Mouse (Mus musculus) c-Kit-negative CD71-positive TER-119-positive erythroid progenitor cells, embryonic 14.5 days (primary cell): ENCODE measurements around the gene Dkk3.
"Not testable (repeated sequence)": the region's sequence is repeated elsewhere in the genome, so short reads cannot be mapped to it uniquely, and the experiment has no call there.

Experiments used
- DNase-seq: peaks from one replicate; pipeline ENCODE4 v3.0.0-alpha.2; 2013; ENCODE audit warnings: low read depth, low spot score

Dkk3 gene

DNA sequence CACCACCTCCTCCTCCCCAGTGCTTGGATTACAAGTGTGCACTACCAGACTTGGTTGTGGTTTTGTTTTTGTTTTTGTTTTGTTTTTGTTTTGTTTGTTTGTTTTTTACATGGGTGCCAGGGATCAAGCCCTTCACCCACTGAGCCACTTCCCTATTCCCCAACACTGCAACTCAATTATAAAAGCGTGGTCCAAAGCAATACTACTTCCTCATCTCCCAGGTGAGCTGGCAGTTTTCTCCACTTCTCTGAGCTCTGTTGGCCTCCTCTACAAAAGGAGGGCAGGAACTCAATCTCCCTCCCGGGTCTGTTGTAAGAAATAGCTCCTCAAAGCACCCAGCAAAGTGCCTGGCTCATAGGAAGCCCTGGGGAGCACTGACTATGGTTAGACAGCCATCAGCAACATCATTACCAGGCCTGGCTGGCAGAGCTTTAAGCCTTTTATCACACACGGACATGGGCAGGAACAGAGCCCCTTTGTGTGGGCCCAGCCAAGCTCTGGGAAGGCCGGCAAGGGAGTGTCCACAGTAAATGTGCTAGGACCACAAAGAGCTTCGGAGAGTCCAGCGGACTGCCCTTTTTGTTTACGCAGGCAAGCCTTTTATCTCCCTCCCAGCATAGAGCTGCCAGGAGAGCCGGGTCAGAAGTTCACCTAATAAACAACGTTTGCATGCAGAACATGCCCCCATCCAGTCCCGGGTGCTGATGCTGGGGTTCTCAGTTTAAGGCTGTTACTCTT lies 11.3 kb upstream of the Dkk3 start:
- DNase-seq = no peak

DNA sequence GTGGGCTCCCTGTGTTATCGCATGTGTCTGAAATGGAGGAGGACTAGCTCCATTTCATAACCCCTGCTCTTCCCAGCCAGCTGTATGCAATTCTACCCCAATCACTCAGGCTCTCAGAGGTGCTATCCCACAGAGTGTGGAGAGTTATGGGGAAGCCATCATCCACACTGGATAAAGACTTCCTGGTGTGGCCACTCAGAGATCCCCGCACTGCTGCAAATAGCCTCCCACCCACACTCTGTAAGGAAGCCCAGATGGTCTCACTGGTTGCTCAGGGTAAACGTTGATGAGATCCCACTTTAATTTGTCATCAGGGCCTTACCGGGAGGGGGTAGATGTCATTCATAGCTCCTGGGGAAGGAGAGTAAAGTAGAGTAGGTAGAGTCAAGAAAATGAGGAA lies 6.7 kb upstream of the Dkk3 start:
- no peak for DNase-seq

DNA sequence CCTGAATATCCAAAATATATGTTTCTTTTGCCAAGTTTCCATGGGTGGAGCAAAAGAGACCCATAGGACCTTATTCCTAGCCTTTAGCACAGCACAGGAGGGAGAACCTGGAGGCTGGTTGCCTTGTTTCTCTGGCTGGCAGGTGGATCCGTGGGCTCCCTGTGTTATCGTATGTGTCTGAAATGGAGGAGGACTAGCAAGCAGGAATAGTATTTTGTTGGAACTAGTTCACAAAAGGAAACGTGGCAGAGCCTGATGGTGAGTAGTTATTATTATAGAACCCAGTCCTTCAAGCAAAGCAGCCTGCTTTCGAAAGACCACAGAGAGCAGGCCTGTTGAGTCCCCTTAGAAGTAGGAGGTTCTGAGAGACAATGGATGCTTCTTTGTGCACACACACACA lies 6.2 kb upstream of the Dkk3 start:
- not testable (repeated sequence) for DNase-seq

DNA sequence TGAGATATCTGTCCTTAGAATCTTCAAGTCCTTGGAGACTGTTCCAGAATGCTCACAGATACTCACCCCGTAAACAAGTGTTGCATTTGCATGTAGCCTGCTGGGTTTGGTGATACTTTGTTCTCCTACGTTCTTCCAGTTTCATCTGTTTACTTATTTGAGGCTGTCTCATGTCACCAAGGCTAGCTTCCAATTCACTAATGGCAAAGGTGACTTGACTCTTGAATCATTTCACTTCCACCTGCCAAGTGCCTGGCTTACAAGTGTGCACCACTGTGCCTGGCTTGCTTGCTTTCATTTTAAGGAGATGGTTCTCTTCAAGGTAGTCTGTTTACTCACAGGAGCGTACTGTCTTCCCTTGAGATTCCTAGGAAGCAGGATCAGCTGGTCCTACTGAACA lies 5.6 kb upstream of the Dkk3 start:
- DNase-seq = no peak

DNA sequence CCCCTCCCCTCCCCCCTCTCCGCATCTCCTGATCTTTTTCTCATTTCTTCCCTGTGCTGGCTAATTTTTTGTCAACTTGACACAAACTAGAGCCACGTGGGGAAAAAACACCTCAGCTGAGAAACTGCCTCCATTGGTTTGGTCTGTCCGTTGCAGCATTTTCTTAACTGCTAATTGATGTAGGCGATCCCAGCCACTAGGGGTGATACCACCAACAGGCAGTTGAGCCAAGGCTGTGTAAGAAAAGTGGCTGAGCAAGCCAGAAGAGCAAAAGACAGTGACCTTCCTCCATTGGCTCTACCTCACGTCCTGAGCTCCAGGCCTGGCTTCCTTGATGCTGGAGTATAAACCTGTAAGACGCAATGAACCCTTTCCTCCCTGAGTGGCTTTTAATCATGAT lies 978 bp upstream of the Dkk3 start:
- DNase-seq = no peak

DNA sequence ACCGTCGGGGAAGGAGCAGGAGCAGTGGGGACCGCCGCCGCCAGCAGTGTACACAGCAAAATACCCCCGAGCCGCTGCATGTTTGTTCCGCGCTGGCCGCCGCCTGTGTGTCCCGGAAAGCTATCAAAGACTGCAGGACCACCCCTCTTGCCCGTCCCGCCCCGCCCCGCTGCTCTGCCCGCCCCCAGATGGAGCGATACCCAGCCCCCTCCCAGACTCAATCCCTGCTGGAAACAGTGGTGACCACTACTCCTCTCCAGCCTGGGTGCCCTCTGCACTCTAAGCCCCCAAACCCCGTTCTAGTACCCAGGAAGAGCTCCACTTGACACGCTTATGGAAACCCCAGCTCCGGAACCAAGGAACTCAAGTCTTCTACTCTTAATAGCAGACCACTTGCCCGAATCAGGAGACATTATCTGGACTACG lies 528 bp downstream of the Dkk3 start:
- no peak for DNase-seq

DNA sequence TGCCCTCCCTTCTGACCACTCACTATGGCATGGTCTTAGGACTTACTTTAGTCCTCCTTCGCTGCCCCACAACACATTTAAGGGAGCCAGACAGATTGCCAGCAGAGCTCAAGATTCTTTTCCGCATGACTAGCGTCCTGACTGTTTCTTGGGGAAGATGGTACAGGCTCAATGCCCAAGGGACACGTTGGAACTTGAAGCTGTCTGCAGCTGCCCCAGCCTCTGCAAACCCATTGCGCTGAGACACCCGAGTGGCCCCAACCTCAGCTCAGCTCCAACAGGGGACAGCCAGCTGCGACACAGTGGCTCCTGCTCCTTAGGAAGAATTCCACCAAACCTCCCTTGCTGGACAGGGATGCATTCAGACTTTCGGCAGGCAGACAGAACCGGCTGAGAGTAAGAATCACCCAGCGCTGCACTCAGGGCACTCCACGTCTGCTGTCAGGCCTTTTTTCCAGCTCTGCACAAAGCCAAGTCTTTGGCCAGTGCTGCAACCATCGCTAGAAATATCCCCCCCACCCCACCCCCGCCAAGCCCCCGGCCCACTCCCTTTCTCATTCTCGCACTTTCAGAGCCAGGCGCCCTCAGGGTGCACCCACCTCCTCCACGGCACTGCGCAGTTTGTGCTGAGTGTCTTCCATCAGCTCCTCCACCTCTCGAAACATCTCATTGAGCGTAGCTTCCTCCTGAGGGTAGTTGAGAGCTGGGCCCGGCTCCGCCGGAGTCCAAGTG lies 1.1 kb downstream of the Dkk3 start:
- DNase-seq = no peak

DNA sequence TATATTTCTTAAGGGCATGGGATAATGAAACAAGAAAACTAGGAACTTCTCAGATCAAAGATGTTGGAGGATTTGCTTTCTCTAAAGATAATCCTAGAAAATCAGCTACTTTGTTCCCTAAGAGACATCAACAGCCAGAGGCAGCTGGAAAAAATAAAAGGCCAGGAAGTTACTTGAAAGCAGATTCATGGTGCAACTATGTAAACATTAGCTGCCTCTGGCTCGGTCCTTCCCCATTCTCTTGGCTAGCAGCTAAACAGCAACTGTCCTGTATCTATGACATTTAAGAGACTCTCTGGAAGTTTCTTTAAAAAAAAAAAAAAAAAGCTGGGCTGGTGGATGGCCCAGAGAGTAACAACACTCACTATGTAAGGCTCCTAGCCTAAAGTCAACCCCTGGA lies 3.7 kb downstream of the Dkk3 start:
- no peak for DNase-seq

DNA sequence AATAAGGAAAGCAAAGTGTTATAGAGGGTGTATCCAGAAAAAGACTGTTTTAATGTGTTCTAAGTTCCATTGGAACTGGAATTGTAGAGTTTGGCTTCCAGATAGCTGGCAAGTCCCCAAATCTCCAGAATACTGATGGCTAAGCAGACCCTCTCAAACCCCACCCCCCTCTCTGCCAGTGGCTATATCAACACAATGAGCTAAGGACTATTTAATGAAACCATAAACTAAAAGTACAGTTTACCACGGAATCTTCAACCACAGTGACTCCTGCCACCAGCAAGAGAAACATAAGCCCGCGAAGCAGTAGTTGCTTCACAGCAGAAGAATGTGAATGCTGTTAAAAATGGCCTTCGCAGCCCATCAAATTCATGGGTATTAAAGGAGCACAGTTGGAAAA lies 4.4 kb downstream of the Dkk3 start:
- DNase-seq = no peak

DNA sequence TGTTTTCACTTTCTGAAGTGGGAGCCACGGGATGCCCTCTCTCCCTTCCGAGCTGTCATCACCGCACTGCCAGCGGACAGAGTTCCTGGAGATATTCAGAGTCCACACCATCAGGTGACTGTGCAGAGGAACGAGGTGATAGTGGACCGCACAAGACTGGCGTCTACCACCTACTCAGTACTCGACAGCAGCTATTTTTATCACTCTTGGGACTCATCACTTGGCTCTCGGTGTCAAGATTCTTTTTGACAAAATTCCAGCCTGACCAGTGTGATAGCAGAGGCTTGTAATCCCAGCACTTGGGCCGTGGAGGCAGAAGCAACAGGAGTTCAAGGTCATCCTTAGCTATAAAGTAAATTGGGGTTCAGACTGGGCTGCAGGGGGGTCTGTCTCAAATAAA lies 9.7 kb downstream of the Dkk3 start:
- DNase-seq = no peak

DNA sequence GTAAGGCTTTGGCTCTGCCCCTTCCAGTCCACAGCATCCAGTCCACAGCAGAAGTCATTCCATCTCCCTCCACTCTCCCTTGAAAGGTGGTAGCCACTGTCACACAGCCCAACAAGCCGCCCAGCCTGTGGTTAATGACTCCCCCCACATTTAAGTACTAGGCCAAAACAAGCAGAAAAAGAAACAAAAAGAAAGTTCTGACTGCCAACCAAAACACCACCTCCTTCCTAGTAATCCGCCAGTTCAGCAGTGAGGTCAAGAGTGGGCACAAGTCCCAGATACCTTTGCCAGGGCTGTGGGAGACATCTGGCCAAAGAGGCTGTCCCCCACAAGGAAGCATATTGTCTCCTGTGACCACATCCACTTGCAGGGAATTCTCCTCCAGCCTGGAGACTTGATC lies 10.9 kb downstream of the Dkk3 start:
- DNase-seq = no peak

DNA sequence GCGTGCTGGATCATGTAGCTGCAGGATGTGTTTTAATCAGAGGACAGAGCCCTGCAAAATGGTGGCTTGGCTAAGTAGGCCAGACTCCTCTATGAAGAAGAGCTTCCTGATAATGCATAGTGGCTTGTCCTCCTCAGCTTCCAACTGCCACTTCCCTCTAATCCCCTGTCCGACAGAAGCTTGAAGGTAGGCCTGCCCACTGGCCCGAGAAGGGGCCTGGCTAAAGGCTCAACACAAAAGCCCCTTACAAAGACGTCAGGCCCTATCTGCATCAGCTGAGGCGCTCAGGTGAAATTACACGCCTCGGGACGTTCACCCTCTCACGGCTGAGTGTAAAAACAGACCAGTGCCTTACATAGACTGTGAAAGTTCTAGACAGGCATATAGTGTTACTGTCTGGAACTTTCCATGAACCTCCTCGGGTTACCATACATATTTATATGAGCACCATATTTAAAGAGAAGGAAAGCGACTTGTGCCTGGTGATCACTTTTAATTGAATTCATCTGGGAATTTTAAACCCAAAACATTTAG lies 14.1 kb downstream of the Dkk3 start:
- DNase-seq = no peak

DNA sequence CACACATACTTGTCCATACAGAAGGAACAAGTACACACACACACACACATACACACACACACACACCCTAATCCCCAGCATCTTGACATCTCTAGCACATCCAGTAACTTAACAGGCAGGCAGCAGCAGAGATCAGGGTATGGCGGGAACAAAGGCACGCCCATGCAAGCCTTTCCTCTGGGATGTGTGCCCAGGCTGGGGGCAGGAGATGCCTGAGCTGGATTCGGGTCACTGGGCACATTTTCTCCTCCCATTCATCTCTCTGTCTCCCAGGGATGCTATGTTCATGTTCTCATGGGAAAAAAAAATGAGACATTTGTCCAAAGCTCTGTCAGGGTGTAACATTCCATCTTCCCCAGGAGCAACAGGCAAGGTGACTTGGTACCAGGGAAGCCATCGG lies 14.9 kb downstream of the Dkk3 start:
- no peak for DNase-seq

DNA sequence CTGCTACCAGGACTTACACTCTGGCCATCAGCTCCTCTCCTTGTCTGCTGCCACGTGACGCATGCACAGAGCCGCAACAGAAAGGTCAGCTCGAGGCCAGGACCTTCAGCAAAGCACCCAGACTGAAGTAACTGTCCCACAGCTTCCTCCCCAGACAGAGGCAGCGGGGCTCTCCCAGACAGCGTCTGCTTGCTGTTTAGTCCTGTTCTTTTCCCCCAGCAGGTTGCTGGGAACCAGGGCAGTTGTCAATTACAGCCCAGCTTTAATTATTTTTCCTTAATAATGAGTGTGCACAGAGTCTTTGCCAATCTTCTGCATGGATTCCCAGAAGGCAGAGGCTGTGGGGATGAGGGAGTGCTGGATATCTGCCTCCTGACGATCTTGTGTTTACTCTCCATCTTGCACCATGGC lies 15.8 kb downstream of the Dkk3 start:
- DNase-seq = no peak

DNA sequence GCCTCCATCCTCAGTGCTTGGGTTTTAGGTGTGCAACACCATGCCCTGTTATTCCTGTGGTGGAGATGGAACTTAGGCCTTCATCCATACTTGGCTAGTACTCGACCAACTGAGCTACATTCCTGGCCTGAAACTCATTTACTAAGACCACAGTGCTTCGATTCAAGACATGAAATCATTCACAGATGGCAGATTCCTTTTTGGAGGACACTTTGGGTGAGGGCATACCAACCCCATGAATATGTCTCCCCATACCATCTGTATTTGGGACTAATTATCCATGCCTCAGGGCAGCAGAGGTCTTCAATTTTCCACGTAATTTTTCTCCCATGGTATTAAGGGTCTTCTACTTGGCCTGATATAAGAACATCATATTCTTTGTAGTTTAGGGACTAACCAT lies 16.2 kb downstream of the Dkk3 start:
- DNase-seq = no peak

DNA sequence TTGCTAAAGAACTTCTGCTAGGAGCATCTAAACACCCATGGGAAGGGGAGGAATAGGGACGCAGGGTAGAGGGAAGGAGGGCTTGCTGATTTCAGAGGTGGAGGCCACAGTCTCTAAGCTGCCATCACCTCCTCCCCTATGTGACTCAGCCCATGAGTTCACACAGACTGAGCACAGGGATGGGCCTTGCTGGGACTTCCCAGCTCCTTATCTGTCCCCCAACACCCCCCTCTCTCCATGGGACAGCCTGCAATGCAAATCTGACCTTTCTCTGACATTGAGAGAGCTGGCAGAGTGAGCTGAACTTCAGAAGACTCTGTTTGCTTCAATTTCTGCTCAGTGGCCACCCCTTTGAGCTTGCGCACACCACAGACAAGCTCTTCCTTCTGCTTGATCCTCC lies 18.1 kb downstream of the Dkk3 start:
- no peak for DNase-seq

DNA sequence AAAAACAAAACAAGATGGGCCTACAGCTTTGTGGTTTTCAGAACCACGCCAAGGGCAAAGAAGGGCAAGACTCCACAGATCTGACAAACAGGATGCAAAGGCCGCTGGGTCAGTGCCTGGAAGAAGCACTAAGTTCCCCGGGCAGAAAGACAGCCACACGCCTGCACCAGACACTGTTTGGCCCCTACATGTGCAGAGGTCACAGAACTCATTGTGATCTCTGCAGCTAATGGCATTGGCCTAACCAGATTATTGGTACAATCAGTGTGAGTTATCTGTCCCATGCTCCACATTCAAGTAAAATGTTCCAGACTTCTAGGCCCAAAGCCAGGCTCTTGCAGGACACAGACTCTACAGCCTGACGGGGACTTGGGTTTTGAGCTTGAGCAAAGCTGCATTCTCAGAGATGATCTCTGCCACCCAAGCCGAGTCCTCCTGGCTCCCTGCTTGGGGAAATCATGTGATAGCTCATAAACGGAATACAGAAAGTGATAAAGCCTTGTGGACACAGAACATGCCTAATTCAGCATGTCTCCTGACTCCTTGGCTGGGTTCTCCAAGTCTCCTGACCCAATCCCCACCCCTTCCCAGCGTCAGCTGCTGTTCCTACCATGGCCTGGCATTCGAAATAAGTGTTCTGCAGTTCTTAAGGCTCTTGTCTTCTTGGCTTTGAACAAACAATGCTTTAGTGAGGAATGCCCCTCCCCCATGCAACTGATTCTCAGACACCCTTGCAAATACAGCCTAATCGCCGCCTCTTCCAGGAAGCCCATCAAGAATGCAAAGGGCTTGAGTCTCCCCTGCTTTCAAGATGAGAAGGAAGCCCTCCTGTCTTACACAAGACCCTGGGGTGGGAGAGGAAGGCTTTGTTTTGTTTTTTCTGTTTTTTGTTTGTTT lies 20.1 kb downstream of the Dkk3 start:
- DNase-seq = no peak

DNA sequence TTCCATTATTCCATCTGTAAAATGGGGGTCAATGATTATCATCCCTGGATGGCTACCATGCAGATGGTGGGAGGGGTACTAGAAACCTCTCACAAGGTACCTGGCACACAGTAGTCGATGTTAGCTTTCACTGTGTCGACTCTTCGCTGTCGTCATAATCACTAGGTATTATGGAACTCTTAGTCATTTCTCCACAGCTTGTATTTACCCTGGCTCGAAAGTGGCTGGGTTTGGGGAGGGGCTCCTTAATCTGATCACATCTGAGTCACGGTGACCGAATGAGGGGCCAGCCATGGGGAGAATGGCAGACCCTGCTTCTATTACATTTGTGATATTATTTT lies 20.7 kb downstream of the Dkk3 start:
- no peak for DNase-seq

DNA sequence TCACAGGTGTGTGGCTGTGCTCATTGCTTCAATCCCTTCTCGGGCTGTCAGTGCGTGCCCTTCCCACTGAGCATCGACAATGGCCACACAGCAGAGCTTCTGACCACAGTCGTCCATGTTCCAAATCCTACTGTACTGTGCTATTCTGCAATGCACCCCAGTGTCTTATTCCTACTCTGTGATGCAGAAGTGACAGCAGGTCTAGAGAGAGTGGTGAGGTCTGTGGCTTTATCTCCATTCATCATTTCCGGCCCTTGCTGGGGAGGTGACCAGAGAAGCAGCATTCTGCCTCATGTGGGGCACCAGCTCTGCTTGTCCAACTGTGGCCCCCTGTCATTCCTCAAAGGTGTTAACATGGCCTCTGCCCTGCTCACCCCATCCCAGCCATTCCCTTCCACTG lies 22.3 kb downstream of the Dkk3 start:
- DNase-seq = no peak

DNA sequence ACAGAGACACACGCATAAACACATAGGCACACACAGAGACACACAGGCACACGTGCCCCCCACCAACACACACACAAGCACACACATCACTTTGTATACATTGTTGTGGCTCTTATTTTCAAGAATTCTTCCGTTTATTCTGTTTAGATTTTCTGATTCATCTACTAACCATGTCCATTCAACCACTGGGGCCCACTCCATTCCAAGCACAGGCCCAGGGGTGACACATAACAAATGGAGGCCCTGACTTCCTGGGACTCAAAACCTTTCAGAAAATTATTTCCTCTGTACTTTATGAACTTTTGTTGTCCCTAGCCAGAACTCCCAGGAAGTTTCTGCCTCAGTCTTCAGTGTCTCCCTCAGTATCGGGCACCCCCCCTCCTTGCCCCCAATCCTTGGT lies 23.7 kb downstream of the Dkk3 start:
- DNase-seq = no peak

DNA sequence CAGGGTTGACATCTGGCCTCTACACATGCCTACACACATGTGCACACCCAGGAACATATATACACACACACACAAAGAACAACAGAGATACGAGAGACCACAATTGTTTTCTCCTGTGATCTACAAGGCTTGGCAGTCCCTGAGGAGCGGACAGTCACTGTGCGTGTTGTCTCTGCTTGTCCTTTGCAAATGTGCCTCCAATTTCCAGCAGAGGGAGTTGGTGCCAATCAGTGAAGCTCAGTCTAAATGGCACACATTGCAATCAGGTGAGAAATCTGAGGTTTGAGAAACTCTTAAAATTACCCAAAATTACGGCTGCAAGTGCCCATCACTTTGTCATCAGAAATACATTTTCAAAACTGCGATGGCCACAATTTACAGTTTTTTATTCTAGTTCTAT lies 25.6 kb downstream of the Dkk3 start:
- no peak for DNase-seq

DNA sequence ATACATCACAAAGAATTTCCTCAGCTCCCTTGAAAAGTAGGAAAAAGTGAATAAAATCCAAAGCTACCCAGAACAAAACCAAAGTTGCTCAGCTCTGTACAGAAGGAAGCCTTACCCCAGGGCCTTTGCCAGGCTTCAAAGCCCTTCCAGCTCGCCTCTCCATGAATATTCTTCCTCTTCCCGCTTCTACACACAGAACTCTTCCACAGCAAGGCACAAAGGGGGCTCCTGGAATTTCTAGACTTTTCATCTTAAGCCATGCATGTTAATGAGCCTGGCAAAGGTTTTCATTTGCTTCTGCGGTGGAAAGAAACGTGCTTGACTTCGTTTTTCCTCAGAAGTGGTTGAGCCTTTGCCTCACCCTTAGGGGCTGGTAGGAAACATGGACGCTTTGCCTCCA lies 26.9 kb downstream of the Dkk3 start:
- DNase-seq = no peak
